Mouse (Mus musculus) intestine, embryonic 14.5 days (tissue): ENCODE measurements around the gene Pard3b. TPM values are rescaled to one million over a fixed set of nuclear protein-coding genes. Genes with fewer than 3 reads are reported as not detected.

Experiments
- ATAC-seq: fragments of 200-750 bp; cut with Nextera tagmentation; replicated peaks from 2 replicates; pipeline ENCODE4 v1.8.0; 2017; ENCODE audit warnings: low read depth, moderate number of reproducible peaks, moderate TSS enrichment, moderate library complexity; ENCODE audit not compliant: low FRiP score, low TSS enrichment
- DNase-seq: peaks from one replicate; pipeline ENCODE4 v3.0.0-alpha.2; 2018; ENCODE audit warnings: low spot score
- H3K27ac ChIP-seq: fragments of 300-500 bp; sonication (generic); 2 replicates; pipeline ENCODE4 v1.5.1; 2014; ENCODE audit warnings: low read depth, mild to moderate bottlenecking, control low read depth
- H3K27me3 ChIP-seq: fragments of 300-500 bp; sonication (generic); replicated peaks from 2 replicates; pipeline ENCODE4 v1.6.1; 2014; ENCODE audit warnings: low read length, control low read depth; ENCODE audit not compliant: control insufficient read depth, insufficient read depth
- H3K36me3 ChIP-seq: fragments of 300-500 bp; sonication (generic); 2 replicates; pipeline ENCODE4 v1.6.1; 2014; ENCODE audit warnings: low read length, control low read depth; ENCODE audit not compliant: control insufficient read depth, insufficient read depth
- H3K4me1 ChIP-seq: fragments of 300-500 bp; sonication (generic); replicated peaks from 2 replicates; pipeline ENCODE4 v1.6.1; 2014; ENCODE audit warnings: low read length, control low read depth, mixed read lengths; ENCODE audit not compliant: control insufficient read depth, insufficient read depth
- H3K4me2 ChIP-seq: fragments of 300-500 bp; sonication (generic); 2 replicates; pipeline ENCODE4 v1.6.1; 2014; ENCODE audit warnings: low read length
- H3K4me3 ChIP-seq: fragments of 300-500 bp; sonication (generic); 2 replicates; pipeline ENCODE4 v1.5.1; 2014; ENCODE audit warnings: low read depth, low read length, control low read depth, mixed read lengths
- H3K9ac ChIP-seq: fragments of 300-500 bp; sonication (generic); 2 replicates; pipeline ENCODE4 v1.6.1; 2014; ENCODE audit warnings: mild to moderate bottlenecking, low read length
- H3K9me3 ChIP-seq: fragments of 300-500 bp; sonication (generic); 2 replicates; pipeline ENCODE4 v1.6.1; 2016; ENCODE audit warnings: low read length, control low read depth; ENCODE audit not compliant: control insufficient read depth
- WGBS: fragments of 180-500 bp; shearing (Covaris S2); extraction: QIAGEN DNeasy Blood & Tissue Kit; methylation state at CpG from one replicate; pipeline ENCODE4 v1.1.7; 2014; 5-methylcytosine and 5-hydroxymethylcytosine counted together
- polyA plus RNA-seq: library from polyadenylated mRNA; unstranded; fragments of >200 nt; fragmentation: Nextera tagmentation; extraction: Ambion mirVana; gene quantifications from 2 replicates; pipeline ENCODE4 v1.2.1, GENCODE M21; 2014

Pard3b gene
- polyA plus RNA-seq, 1 experiment from 2014 or later: 37.7 TPM

DNA sequence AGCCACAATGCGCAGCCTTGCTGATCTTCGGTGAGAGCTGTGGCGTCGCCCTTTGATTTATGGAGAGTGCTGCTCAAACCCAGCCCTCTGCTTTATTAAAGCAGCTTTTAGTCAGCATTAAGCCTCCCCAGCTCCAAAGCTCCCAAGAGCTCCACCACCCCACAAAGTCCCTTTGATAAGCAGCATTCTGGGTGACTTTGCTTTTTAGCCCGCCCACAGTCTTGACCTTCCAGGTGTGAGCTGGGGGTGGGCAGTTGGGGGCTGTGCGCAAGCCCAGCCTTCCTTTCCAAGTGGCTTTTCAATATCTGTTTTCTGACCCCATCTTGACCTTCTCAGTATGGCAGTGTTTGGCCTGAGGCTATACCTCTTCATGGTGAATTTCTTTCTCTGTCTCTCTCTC lies 1009.5 kb downstream of the Pard3b start:
- ATAC-seq (no peak), DNase-seq (no peak)
- Histone ChIP-seq H3K9me3 (no peaks in the 10 kb centered on the region), H3K36me3 (no peaks in the 10 kb centered on the region), H3K4me3 (no peak overlapping the region), H3K9ac (no peak overlapping the region), H3K27ac (no peak overlapping the region), H3K4me2 (peak overlapping the region; percentile 22; the same call in 1 of the 2 replicates), H3K4me1 (peaks cover 6% of the 10 kb centered on the region; the same call in 1 of the 2 replicates), H3K27me3 (no peaks in the 10 kb centered on the region)
- WGBS: 31% methylated on average over 6 of the region's 6 CpGs

DNA sequence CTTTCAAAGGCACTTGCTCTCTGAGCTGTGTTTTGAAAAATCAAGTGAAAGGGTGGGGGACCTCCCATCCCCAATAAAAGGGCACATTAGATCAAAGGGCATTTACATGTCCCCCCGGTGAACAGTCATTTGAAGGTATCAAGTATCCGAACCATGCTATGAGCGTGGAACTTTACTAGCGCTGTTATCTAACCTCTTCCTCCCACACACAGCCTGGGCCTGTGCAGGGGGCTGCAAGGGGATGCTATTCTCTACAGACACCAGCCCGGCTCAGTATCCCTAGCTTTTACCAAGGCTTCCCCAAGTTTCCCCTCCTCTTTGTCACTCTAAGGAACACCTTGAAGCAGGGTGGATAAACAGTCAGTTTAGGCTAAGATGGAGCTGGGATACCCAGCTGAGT lies 1010.0 kb downstream of the Pard3b start:
- H3K36me3 ChIP-seq: no peaks in the 10 kb centered on the region
- H3K9me3 ChIP-seq: no peaks in the 10 kb centered on the region
- no peak overlapping the region for H3K4me2 ChIP-seq
- H3K4me3 ChIP-seq: no peak overlapping the region
- H3K27ac ChIP-seq: no peak overlapping the region
- H3K27me3 ChIP-seq: no peaks in the 10 kb centered on the region
- H3K9ac ChIP-seq: no peak overlapping the region
- WGBS: 45% methylated on average over 5 of the region's 5 CpGs
- peaks cover 6% of the 10 kb centered on the region; the same call in 1 of the 2 replicates for H3K4me1 ChIP-seq
- ATAC-seq (no peak), DNase-seq (no peak)

DNA sequence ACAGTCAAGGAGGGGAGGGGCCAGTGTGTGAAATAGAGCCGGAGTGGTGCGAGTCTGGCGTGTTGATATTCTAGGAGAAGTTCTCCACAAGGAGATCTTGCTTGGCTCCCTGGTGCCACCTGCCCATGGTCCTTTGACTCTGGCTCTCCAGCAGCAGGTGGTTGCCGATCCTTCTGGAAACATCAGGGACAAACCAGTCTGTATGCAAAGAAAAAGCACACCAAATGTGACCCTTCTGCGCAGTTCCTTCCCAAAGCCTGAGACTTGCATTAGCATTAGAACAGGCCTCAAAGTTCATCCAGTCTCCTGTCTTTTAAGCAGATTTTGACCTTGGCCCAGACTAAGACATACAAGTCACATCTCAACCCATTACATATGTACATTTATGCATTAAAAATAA lies 1011.9 kb downstream of the Pard3b start:
- DNase-seq (no peak), ATAC-seq (no peak)
- H3K4me3 ChIP-seq: no peak overlapping the region
- no peak overlapping the region for H3K4me2 ChIP-seq
- H3K27ac ChIP-seq: no peak overlapping the region
- H3K27me3 ChIP-seq: no peaks in the 10 kb centered on the region
- peaks cover 6% of the 10 kb centered on the region; the same call in 1 of the 2 replicates for H3K4me1 ChIP-seq
- no peaks in the 10 kb centered on the region for H3K36me3 ChIP-seq
- no peak overlapping the region for H3K9ac ChIP-seq
- no peaks in the 10 kb centered on the region for H3K9me3 ChIP-seq
- WGBS: 90% methylated on average over 5 of the region's 5 CpGs

GRCm38 (mm10) chr1:62654436-62654835 lies 1015.8 kb downstream of the Pard3b start:
- ATAC-seq: no peak
- H3K27me3 ChIP-seq: no peaks in the 10 kb centered on the region
- DNase-seq: no peak
- no peak overlapping the region for H3K27ac ChIP-seq
- H3K36me3 ChIP-seq: no peaks in the 10 kb centered on the region
- H3K4me2 ChIP-seq: no peak overlapping the region
- no peak overlapping the region for H3K4me3 ChIP-seq
- H3K9me3 ChIP-seq: no peaks in the 10 kb centered on the region
- H3K9ac ChIP-seq: no peak overlapping the region
- WGBS: 69% methylated on average over 6 of the region's 6 CpGs
- no peaks in the 10 kb centered on the region for H3K4me1 ChIP-seq

DNA sequence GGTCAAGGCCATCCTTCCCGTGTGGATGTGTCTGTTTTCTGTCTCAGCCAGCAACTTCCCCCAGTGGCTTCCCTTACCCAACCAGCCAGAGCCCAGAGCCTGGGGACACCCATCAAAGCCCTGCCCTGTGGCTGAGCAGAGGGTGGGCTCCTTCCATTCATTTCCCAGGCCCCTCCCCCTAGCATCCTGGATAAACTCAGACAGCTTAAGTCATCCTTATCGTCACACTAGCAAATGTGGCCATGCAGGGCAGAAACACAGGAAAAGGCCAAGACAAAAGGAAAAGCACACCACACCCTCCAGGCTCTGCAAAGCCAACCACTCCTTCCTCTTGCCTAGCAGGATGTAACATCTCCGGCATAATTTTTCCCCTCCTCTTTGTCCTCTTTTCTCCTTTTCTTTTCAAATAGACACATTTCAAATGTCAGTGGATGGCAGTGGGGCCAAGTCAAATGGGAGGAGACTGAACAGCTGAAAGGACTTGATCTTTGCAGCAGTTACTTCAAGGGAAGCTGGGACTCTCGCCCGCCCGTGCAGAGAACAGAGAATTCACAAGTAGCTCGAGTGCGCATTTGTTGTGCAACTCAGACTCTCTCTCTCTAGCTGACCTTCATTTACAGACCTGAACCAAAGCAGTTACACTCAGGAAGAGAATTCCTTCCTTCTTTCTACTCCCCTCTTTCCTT lies 1026.5 kb downstream of the Pard3b start:
- Histone ChIP-seq H3K4me2 (no peak overlapping the region), H3K36me3 (no peaks in the 10 kb centered on the region), H3K4me1 (peaks cover 5% of the 10 kb centered on the region; the same call in 1 of the 2 replicates), H3K9me3 (no peaks in the 10 kb centered on the region), H3K4me3 (no peak overlapping the region), H3K27me3 (no peaks in the 10 kb centered on the region), H3K27ac (peak overlapping the region; percentile 4; the same call in 1 of the 2 replicates), H3K9ac (no peak overlapping the region)
- no peak for DNase-seq
- WGBS: 47% methylated on average over 8 of the region's 8 CpGs
- ATAC-seq: no peak

DNA sequence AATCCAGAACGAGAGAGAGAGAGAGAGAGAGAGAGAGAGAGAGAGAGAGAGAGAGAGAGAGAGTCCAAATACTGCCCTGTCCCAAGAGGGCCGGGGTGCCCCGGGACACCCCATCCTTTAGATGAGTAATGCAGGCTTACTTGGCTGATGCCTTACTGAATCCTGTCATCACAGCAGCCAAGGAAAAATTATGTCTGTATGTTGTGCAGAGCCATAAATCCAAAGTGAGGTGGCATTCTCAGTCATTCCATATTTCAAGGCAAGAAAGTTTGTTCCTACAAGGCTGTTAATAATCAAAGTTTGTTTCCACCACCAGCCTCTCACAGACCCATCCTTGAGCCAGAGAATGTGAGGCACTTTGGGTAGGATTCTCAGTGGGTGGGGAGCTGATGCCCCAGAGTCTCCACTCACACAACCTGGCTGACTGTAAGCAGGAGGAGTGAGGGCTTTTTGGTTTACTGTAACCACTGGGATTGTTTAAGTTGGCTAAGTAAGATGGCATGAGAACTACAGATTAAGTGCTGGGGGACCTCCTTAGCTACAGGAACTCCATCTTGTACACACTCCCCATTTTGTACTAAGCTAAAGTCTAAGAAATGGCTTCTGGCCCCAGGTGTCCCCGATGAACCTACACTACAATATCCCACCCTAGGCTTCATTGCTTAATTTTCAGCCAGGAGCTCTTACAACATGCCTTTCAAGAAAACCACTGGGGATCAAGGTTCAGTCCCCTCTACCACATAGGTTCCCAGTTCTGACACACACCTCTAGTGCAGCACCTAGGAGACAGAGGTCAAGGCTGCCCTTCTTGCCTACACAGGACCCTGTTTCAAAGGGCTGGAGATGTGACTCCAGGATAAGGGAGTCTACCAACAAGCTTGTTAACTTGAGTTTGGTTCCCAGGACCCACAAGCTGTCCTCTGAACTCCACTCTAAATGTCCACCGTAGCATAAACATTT lies 1027.4 kb downstream of the Pard3b start:
- H3K27me3 ChIP-seq: no peaks in the 10 kb centered on the region
- H3K9ac ChIP-seq: no peak overlapping the region
- 74% methylated on average over 5 of the region's 5 CpGs for WGBS
- no peaks in the 10 kb centered on the region for H3K9me3 ChIP-seq
- no peaks in the 10 kb centered on the region for H3K36me3 ChIP-seq
- no peak overlapping the region for H3K4me2 ChIP-seq
- ATAC-seq (no peak), DNase-seq (no peak)
- peaks cover 5% of the 10 kb centered on the region; the same call in 1 of the 2 replicates for H3K4me1 ChIP-seq
- H3K27ac ChIP-seq: peak overlapping the region; percentile 4; the same call in 1 of the 2 replicates
- H3K4me3 ChIP-seq: no peak overlapping the region

DNA sequence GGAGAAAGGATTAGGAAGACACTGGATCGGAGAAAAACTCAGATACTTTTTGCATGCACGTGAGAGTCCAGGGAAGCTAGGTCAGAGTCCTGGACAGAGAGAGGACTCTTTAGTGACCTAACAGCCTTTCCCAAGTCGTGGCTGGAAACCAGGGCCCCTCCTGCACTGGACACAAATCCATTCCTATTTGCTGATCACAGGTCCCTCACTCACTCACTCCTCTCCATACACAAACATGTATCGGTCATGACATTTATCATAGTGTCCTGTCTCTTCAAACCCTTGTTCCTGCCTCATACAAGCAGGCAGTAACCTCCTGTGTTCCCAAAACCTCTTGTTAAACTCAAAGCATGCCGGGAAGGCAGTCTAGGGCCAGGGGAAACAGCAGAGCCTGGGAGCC lies 1028.2 kb downstream of the Pard3b start:
- H3K9me3 ChIP-seq: no peaks in the 10 kb centered on the region

GRCm38 (mm10) chr1:62678611-62679344 lies 1040.2 kb downstream of the Pard3b start:
- Histone ChIP-seq H3K4me1 (peaks cover 9% of the 10 kb centered on the region), H3K36me3 (no peaks in the 10 kb centered on the region), H3K9me3 (0 out of 2 replicates have a peak, but pooled peaks cover 4% of the 10 kb centered on the region), H3K9ac (no peak overlapping the region), H3K27ac (no peak overlapping the region), H3K27me3 (no peaks in the 10 kb centered on the region), H3K4me2 (no peak overlapping the region), H3K4me3 (no peak overlapping the region)
- WGBS: 74% methylated on average over 4 of the region's 4 CpGs
- DNase-seq (no peak), ATAC-seq (no peak)

More for the DNA sequence above, 1028.2 kb downstream of the Pard3b start:
- Histone ChIP-seq H3K4me3 (no peak overlapping the region), H3K4me2 (no peak overlapping the region), H3K4me1 (peaks cover 5% of the 10 kb centered on the region; the same call in 1 of the 2 replicates), H3K9ac (no peak overlapping the region), H3K36me3 (no peaks in the 10 kb centered on the region), H3K27me3 (no peaks in the 10 kb centered on the region), H3K27ac (no peak overlapping the region)
- ATAC-seq: no peak
- WGBS: 68% methylated on average over 5 of the region's 5 CpGs
- no peak for DNase-seq
